34 mouse cellular contexts compared by ENCODE assay signal in genomic region chr19:59359202-59359601, GRCm38 (mm10). TPM values are rescaled to one million over a fixed set of nuclear protein-coding genes. Genes with fewer than 3 reads are reported as not detected.
DNase-seq lines count a peak whose midpoint lies in the region; ATAC-seq lines count a peak whose summit lies in the region.
"Had no signal": no experiment of that assay in that cellular context is flagged by ENCODE, and none has a peak within 500 bp of the region (broad histone marks: within the 10 kb centered on the region; RNA-seq: fewer than 3 reads in every experiment).

No protein-coding gene starts in this region.

- peaks cover 18% of the 10 kb centered on the region for H3K4me1 ChIP-seq in heart, embryonic 10.5 days
- peaks cover 92% of the 10 kb centered on the region for H3K4me1 ChIP-seq in liver, embryonic 15.5 days (replicated peaks)
- H3K4me1 ChIP-seq: embryonic facial prominence, embryonic 15.5 days; forebrain, embryonic 15.5 days; hindbrain, embryonic 13.5 days; midbrain, embryonic 15.5 days; neural tube, embryonic 15.5 days had no signal

- no peaks in the 10 kb centered on the region for H3K9me3 ChIP-seq in heart, embryonic 10.5 days
- no peaks in the 10 kb centered on the region for H3K9me3 ChIP-seq in liver, embryonic 15.5 days (replicated peaks)
- H3K9me3 ChIP-seq: embryonic facial prominence, embryonic 10.5 days; embryonic facial prominence, embryonic 15.5 days; forebrain, embryonic 10.5 days; forebrain, embryonic 15.5 days; hindbrain, embryonic 13.5 days; midbrain, embryonic 10.5 days; midbrain, embryonic 15.5 days; neural tube, embryonic 15.5 days had no signal

- peak overlapping the region; percentile 3; the same call in 1 of the 2 replicates for H3K9ac ChIP-seq in liver, embryonic 15.5 days
- H3K9ac ChIP-seq: embryonic facial prominence, embryonic 15.5 days; forebrain, embryonic 15.5 days; hindbrain, embryonic 13.5 days; midbrain, embryonic 15.5 days; neural tube, embryonic 15.5 days had no signal

- DNase-seq in heart, embryonic 10.5 days (ENCODE audit: low spot score) = peak; percentile 74
- DNase-seq in heart, adult 9 months (ENCODE audit: low spot score in 2 of 2) = no peak
- peak; percentile 66 for DNase-seq in liver
- no peak for DNase-seq in cerebellum, postnatal 4 days (ENCODE audit: low spot score in 2 of 2)
- DNase-seq in spleen, adult 12 weeks (ENCODE audit: low spot score) = no peak
- DNase-seq: adrenal gland, adult 2 months; adrenal gland, postnatal 36 days; cerebellum, adult 18-20 months; cerebellum, postnatal 10 days; gastrocnemius, adult 2 months; gastrocnemius, postnatal 36 days; heart, adult 2 months; heart, postnatal 36 days; kidney, adult 9 months; kidney, postnatal 10 days; layer of hippocampus, adult 9-11 months; lung, postnatal 10 days; right cerebral cortex, postnatal 25 days; spleen, adult 18-20 months; thymus, adult 2 months; thymus, postnatal 36 days had no signal

- no peak overlapping the region for H3K4me3 ChIP-seq in heart, embryonic 10.5 days
- H3K4me3 ChIP-seq in liver, embryonic 15.5 days (replicated peaks) = no peak overlapping the region
- H3K4me3 ChIP-seq: embryonic facial prominence, embryonic 10.5 days; embryonic facial prominence, embryonic 15.5 days; forebrain, embryonic 10.5 days; forebrain, embryonic 15.5 days; gastrocnemius, adult 2 months; heart, adult 2 months; hindbrain, embryonic 13.5 days; midbrain, embryonic 10.5 days; midbrain, embryonic 15.5 days; neural tube, embryonic 15.5 days had no signal

- 20% methylated on average over 4 of the region's 4 CpGs for WGBS in heart, embryonic 10.5 days
- 10% methylated on average over 4 of the region's 4 CpGs for WGBS in liver, embryonic 15.5 days (ENCODE audit: insufficient replicate concordance)

- H3K27me3 ChIP-seq in heart, embryonic 10.5 days (ENCODE audit: insufficient read depth, poor library complexity, severe bottlenecking) = peaks cover 36% of the 10 kb centered on the region
- H3K27me3 ChIP-seq in liver, embryonic 15.5 days = no peaks in the 10 kb centered on the region
- H3K27me3 ChIP-seq: embryonic facial prominence, embryonic 15.5 days; forebrain, embryonic 15.5 days; hindbrain, embryonic 13.5 days; midbrain, embryonic 15.5 days; neural tube, embryonic 15.5 days had no signal

- H3K36me3 ChIP-seq in heart, embryonic 10.5 days = no peaks in the 10 kb centered on the region
- no peaks in the 10 kb centered on the region for H3K36me3 ChIP-seq in liver, embryonic 15.5 days (replicated peaks)
- H3K36me3 ChIP-seq: embryonic facial prominence, embryonic 10.5 days; embryonic facial prominence, embryonic 15.5 days; forebrain, embryonic 10.5 days; forebrain, embryonic 15.5 days; hindbrain, embryonic 13.5 days; midbrain, embryonic 10.5 days; midbrain, embryonic 15.5 days; neural tube, embryonic 15.5 days had no signal

- H3K4me2 ChIP-seq in liver, embryonic 15.5 days = peak overlapping the region; percentile 57
- H3K4me2 ChIP-seq: embryonic facial prominence, embryonic 15.5 days; forebrain, embryonic 15.5 days; hindbrain, embryonic 13.5 days; midbrain, embryonic 15.5 days; neural tube, embryonic 15.5 days had no signal

- peak; percentile 28 for ATAC-seq in liver, embryonic 15.5 days (ENCODE audit: insufficient read depth)
- ATAC-seq in CD4-positive, CD25-positive, alpha-beta regulatory T cell, adult 4 months = no peak
- ATAC-seq: activated CD4-positive, CD25-positive, alpha-beta regulatory T cell, adult 4 months; forebrain, embryonic 15.5 days; intestine, postnatal 0 days; midbrain, embryonic 15.5 days had no signal

- H3K27ac ChIP-seq in heart, embryonic 10.5 days = peak overlapping the region; percentile 22; the same call in 1 of the 2 replicates
- peak overlapping the region; percentile 89 for H3K27ac ChIP-seq in liver, embryonic 15.5 days (replicated peaks)
- H3K27ac ChIP-seq: embryonic facial prominence, embryonic 10.5 days; embryonic facial prominence, embryonic 15.5 days; forebrain, embryonic 15.5 days; gastrocnemius, adult 2 months; heart, adult 2 months; hindbrain, embryonic 13.5 days; macrophage; midbrain, embryonic 10.5 days; midbrain, embryonic 15.5 days; neural tube, embryonic 15.5 days had no signal

RNA-seq across cellular contexts. Expression of gene Pdzd8, which starts 13.6 kb away (rescaled TPM):
- 9.0 and 10.8 TPM in 2 replicates for polyA plus RNA-seq in heart, embryonic 10.5 days (2016; fragmentation: Nextera tagmentation; extraction: Ambion mirVana)
- 3.7 and 4.0 TPM in 2 replicates for polyA plus RNA-seq in liver, embryonic 15.5 days (2015; fragmentation: Nextera tagmentation; extraction: Ambion mirVana)
- polyA plus RNA-seq in CD4-positive, CD25-positive, alpha-beta regulatory T cell, adult 4 months (2017; shearing (Covaris generic)) = 10 to 100 TPM in 1 of 2 experiments, 1 to 10 TPM in 1; 6.2 to 10.1 TPM

RNA-seq across cellular contexts. Expression of gene Rps12-ps3, which starts 37.1 kb away (rescaled TPM):
- polyA plus RNA-seq in heart, embryonic 10.5 days (2016; fragmentation: Nextera tagmentation; extraction: Ambion mirVana) = 7.2 and 8.9 TPM in 2 replicates
- 13.3 TPM in 1 of 2 replicates, not detected in the other for polyA plus RNA-seq in liver, embryonic 15.5 days (2015; fragmentation: Nextera tagmentation; extraction: Ambion mirVana)
- 100 to 1,000 TPM in 1 of 2 experiments, 10 to 100 TPM in 1; 76.5 to 637 TPM for polyA plus RNA-seq in CD4-positive, CD25-positive, alpha-beta regulatory T cell, adult 4 months (2017; shearing (Covaris generic))

Comparison
In these comparisons a context has a peak if more than half of its experiments do, and no peak if none do; other contexts are left out.
1. DNase-seq: peak in heart, embryonic 10.5 days (single experiment) and liver (single experiment); none in heart, adult 9 months (0 of 2), cerebellum, postnatal 4 days (0 of 2) and spleen, adult 12 weeks (single experiment).